Mouse (Mus musculus) cerebellum, postnatal 36 days (tissue): ENCODE results near the gene Cblc.
A peak's percentile ranks its signal among the peaks of the same experiment; 100 is the strongest.

Source experiments
- DNase-seq, 2 experiments: peaks; one replicate each; pipeline ENCODE4 v3.0.0; 2021 to 2022; ENCODE audit warnings: mixed read lengths in 2 of 2

The Cblc gene

GRCm38 (mm10) chr7:19749389-19750216 lies 47.0 kb downstream of the Cblc start:
- DNase-seq: peak; percentile 66 to 71

- DNase-seq: peak in 1 of 2 experiments; percentile 5
Measured at GRCm38 (mm10) chr7:19748219-19749195, 48.1 kb downstream of the Cblc start.

- no peak for DNase-seq
Measured at GRCm38 (mm10) chr7:19747420-19748218, 49.0 kb downstream of the Cblc start.

- DNase-seq: no peak
Measured at GRCm38 (mm10) chr7:19746426-19747201, 50.0 kb downstream of the Cblc start.

GRCm38 (mm10) chr7:19745971-19746370 lies 50.6 kb downstream of the Cblc start:
- DNase-seq: no peak

GRCm38 (mm10) chr7:19744590-19745385 lies 51.8 kb downstream of the Cblc start:
- no peak for DNase-seq

GRCm38 (mm10) chr7:19743791-19744190 lies 52.8 kb downstream of the Cblc start:
- DNase-seq: no peak

- DNase-seq: no peak
Measured at GRCm38 (mm10) chr7:19742468-19742867, 54.1 kb downstream of the Cblc start.

- no peak for DNase-seq
Measured at GRCm38 (mm10) chr7:19741329-19742031, 55.1 kb downstream of the Cblc start.

GRCm38 (mm10) chr7:19740269-19740668 lies 56.3 kb downstream of the Cblc start:
- DNase-seq: no peak

- DNase-seq: no peak
Measured at GRCm38 (mm10) chr7:19738771-19739170, 57.8 kb downstream of the Cblc start.

GRCm38 (mm10) chr7:19736389-19737057 lies 60.1 kb downstream of the Cblc start:
- no peak for DNase-seq

GRCm38 (mm10) chr7:19734178-19734666 lies 62.4 kb downstream of the Cblc start:
- no peak for DNase-seq
